Mouse (Mus musculus) neural tube, embryonic 11.5 days (tissue): Measurements from ENCODE around the gene Kcna4. TPM values are rescaled to one million over a fixed set of nuclear protein-coding genes. Genes with fewer than 3 reads are reported as not detected.

Source experiments
- ATAC-seq: fragments of 200-750 bp; cut with Nextera tagmentation; 2 replicates; pipeline ENCODE4 v1.8.0; 2017; ENCODE audit warnings: moderate number of reproducible peaks, mild to moderate bottlenecking, moderate TSS enrichment, moderate library complexity; ENCODE audit not compliant: insufficient read depth, low FRiP score, low TSS enrichment
- DNase-seq: peaks from one replicate; pipeline ENCODE4 v3.0.0-alpha.2; 2015; ENCODE audit warnings: low spot score
- H3K27ac ChIP-seq: fragments of 300-500 bp; sonication (generic); 2 replicates; pipeline ENCODE4 v1.5.1; 2014; ENCODE audit warnings: low read depth, mild to moderate bottlenecking, low read length
- H3K27me3 ChIP-seq: fragments of 300-500 bp; sonication (generic); 2 replicates; pipeline ENCODE4 v1.6.1; 2014; ENCODE audit warnings: mild to moderate bottlenecking, low read length, mixed read lengths; ENCODE audit not compliant: control insufficient read depth, insufficient read depth
- H3K36me3 ChIP-seq: fragments of 300-500 bp; sonication (generic); 2 replicates; pipeline ENCODE4 v1.6.1; 2014; ENCODE audit warnings: mild to moderate bottlenecking, low read length, moderate library complexity, mixed read lengths; ENCODE audit not compliant: control insufficient read depth, insufficient read depth
- H3K4me1 ChIP-seq: fragments of 300-500 bp; sonication (generic); 2 replicates; pipeline ENCODE4 v1.6.1; 2014; ENCODE audit warnings: low read length, mixed read lengths; ENCODE audit not compliant: control insufficient read depth, insufficient read depth
- H3K4me2 ChIP-seq: fragments of 300-500 bp; sonication (generic); 2 replicates; pipeline ENCODE4 v1.6.1; 2014; ENCODE audit warnings: low read depth, mild to moderate bottlenecking, moderate library complexity
- H3K4me3 ChIP-seq: fragments of 300-500 bp; sonication (generic); 2 replicates; pipeline ENCODE4 v1.5.1; 2014; ENCODE audit warnings: low read depth, low read length
- H3K9ac ChIP-seq: fragments of 300-500 bp; sonication (generic); 2 replicates; pipeline ENCODE4 v1.6.1; 2014; ENCODE audit warnings: mild to moderate bottlenecking, low read length
- H3K9me3 ChIP-seq: fragments of 300-500 bp; sonication (generic); 2 replicates; pipeline ENCODE4 v1.6.1; 2016; ENCODE audit warnings: low read length; ENCODE audit not compliant: control insufficient read depth
- WGBS: fragments of 180-500 bp; shearing (Covaris S2); extraction: QIAGEN DNeasy Blood & Tissue Kit; methylation state at CpG from one replicate; pipeline ENCODE4 v1.1.7; 2014; 5-methylcytosine and 5-hydroxymethylcytosine counted together
- polyA plus RNA-seq: library from polyadenylated mRNA; unstranded; fragments of >200 nt; fragmentation: Nextera tagmentation; extraction: Ambion mirVana; gene quantifications from 2 replicates; pipeline ENCODE4 v1.2.1, GENCODE M21; 2014

Gene Kcna4
- 0.07 and 0.28 TPM in 2 replicates for polyA plus RNA-seq

DNA sequence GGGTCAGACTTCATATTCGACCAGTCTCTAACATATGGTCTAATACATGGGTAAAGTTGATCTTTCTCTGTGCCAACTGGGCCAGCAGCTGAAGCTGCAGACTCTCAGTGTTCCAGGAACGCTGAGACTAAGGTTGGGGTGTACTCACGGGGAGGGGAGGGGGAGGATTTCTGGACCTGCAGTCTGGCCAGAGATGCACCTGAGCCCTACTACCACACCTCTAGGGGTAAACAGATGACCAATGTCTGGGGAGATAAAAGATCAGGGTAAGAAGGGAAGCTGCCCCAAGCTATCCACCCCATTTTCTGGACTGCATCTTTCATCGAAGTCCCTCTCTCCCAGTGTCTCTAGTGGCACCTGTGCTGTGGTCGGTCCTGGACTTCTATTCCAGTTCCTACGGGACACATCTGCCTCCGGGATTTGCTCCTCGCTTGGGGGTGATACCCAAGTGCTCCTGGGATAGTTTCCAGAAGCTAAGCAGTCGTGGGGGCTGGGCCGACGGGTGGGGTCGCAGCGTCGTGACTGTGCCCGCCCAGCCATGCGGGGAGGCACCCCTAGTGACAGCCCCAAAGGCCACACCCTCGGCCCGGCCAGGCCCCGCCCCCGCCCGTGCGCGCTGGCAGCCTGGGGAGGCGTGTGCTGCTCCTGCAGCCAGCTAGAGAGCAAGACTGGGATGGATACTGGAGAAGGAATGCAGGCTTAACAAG lies at the start of gene Kcna4:
TSS of gene Kcna4 (plus strand) at position 650 of the 707 bp plus-strand sequence.
- Histone ChIP-seq H3K9ac (peak within 1 kb of the TSS; percentile 18), H3K4me2 (peak within 1 kb of the TSS; percentile 98), H3K4me3 (peak within 1 kb of the TSS; percentile 40), H3K36me3 (no peaks in the 10 kb centered on the region), H3K27me3 (0 out of 2 replicates have a peak, but pooled peaks cover 3% of the 10 kb centered on the region), H3K4me1 (no peaks in the 10 kb centered on the region), H3K27ac (no peak within 1 kb of the TSS), H3K9me3 (no peaks in the 10 kb centered on the region)
- WGBS = 7% methylated on average over 24 of the region's 24 CpGs
- DNase-seq = peak; percentile 75
- peak; percentile 94 for ATAC-seq

- no peak overlapping the region for H3K27ac ChIP-seq
- no peaks in the 10 kb centered on the region for H3K27me3 ChIP-seq
- H3K4me1 ChIP-seq = no peaks in the 10 kb centered on the region
- no peak overlapping the region for H3K4me2 ChIP-seq
- no peaks in the 10 kb centered on the region for H3K36me3 ChIP-seq
- no peaks in the 10 kb centered on the region for H3K9me3 ChIP-seq
- no peak overlapping the region for H3K9ac ChIP-seq
- DNase-seq (no peak), ATAC-seq (no peak)
- 91% methylated on average over 3 of the region's 3 CpGs for WGBS
- H3K4me3 ChIP-seq = no peak overlapping the region
Measured at GRCm38 (mm10) chr2:107258091-107258490, 32.3 kb upstream of the Kcna4 start.

DNA sequence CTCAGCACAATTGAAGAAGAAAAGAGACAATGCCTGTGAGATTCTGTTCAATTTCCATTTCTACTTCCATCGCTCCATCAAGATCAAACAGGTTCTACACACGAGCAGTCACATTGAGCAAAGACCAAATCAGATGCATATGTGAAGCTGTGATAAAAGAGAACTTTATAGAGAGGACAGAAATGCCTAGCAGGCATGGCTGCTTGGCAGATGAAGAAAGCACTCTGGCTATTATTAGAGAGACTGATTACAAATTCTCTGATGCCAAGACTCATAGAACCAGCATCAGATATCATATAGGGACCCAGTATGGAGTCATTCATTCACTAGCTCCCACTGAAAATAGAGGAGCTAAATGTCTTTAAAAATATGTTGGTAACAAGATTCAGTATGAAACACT lies 24.2 kb upstream of the Kcna4 start:
- H3K9ac ChIP-seq = no peak overlapping the region
- H3K36me3 ChIP-seq = no peaks in the 10 kb centered on the region
- no peaks in the 10 kb centered on the region for H3K9me3 ChIP-seq
- 82% methylated on average over 2 of the region's 2 CpGs for WGBS
- H3K4me1 ChIP-seq = no peaks in the 10 kb centered on the region
- H3K4me2 ChIP-seq = no peak overlapping the region
- H3K4me3 ChIP-seq = no peak overlapping the region
- H3K27me3 ChIP-seq = no peaks in the 10 kb centered on the region
- no peak overlapping the region for H3K27ac ChIP-seq
- DNase-seq (no peak), ATAC-seq (no peak)

GRCm38 (mm10) chr2:107270050-107270449 lies 20.4 kb upstream of the Kcna4 start:
- DNase-seq (no peak), ATAC-seq (no peak)
- no peak overlapping the region for H3K4me2 ChIP-seq
- H3K9ac ChIP-seq = no peak overlapping the region
- no peak overlapping the region for H3K4me3 ChIP-seq
- no peaks in the 10 kb centered on the region for H3K36me3 ChIP-seq
- 86% methylated on average over 3 of the region's 3 CpGs for WGBS
- no peaks in the 10 kb centered on the region for H3K9me3 ChIP-seq
- no peaks in the 10 kb centered on the region for H3K4me1 ChIP-seq
- H3K27me3 ChIP-seq = no peaks in the 10 kb centered on the region
- no peak overlapping the region for H3K27ac ChIP-seq

- Histone ChIP-seq H3K9me3 (no peaks in the 10 kb centered on the region), H3K27ac (no peak overlapping the region), H3K9ac (peak overlapping the region; percentile 18), H3K36me3 (no peaks in the 10 kb centered on the region), H3K4me1 (no peaks in the 10 kb centered on the region), H3K4me2 (peak overlapping the region; percentile 98), H3K4me3 (peak overlapping the region; percentile 40), H3K27me3 (0 out of 2 replicates have a peak, but pooled peaks cover 3% of the 10 kb centered on the region)
- DNase-seq = no peak
- under 1% methylated on average over 12 of the region's 12 CpGs for WGBS
- ATAC-seq = peak; percentile 57
Measured at GRCm38 (mm10) chr2:107290697-107291019, 219 bp downstream of the Kcna4 start.

GRCm38 (mm10) chr2:107291142-107291541 lies 703 bp downstream of the Kcna4 start:
- peak; percentile 16 for DNase-seq
- 3% methylated on average over 16 of the region's 16 CpGs for WGBS
- no peaks in the 10 kb centered on the region for H3K4me1 ChIP-seq
- H3K36me3 ChIP-seq = no peaks in the 10 kb centered on the region
- H3K27ac ChIP-seq = no peak overlapping the region
- 0 out of 2 replicates have a peak, but pooled peaks cover 3% of the 10 kb centered on the region for H3K27me3 ChIP-seq
- H3K4me3 ChIP-seq = peak overlapping the region; percentile 40
- H3K4me2 ChIP-seq = peak overlapping the region; percentile 98
- H3K9ac ChIP-seq = no peak overlapping the region
- ATAC-seq = peak; percentile 39; the same call in 1 of the 2 replicates
- H3K9me3 ChIP-seq = no peaks in the 10 kb centered on the region

GRCm38 (mm10) chr2:107294521-107294920 lies 4.1 kb downstream of the Kcna4 start:
- 92% methylated on average over 7 of the region's 7 CpGs for WGBS
- no peak for DNase-seq
- no peak overlapping the region for H3K4me3 ChIP-seq
- no peak for ATAC-seq
- no peaks in the 10 kb centered on the region for H3K9me3 ChIP-seq
- H3K4me1 ChIP-seq = no peaks in the 10 kb centered on the region
- no peak overlapping the region for H3K4me2 ChIP-seq
- no peak overlapping the region for H3K27ac ChIP-seq
- 0 out of 2 replicates have a peak, but pooled peaks cover 3% of the 10 kb centered on the region for H3K27me3 ChIP-seq
- no peaks in the 10 kb centered on the region for H3K36me3 ChIP-seq
- H3K9ac ChIP-seq = no peak overlapping the region

DNA sequence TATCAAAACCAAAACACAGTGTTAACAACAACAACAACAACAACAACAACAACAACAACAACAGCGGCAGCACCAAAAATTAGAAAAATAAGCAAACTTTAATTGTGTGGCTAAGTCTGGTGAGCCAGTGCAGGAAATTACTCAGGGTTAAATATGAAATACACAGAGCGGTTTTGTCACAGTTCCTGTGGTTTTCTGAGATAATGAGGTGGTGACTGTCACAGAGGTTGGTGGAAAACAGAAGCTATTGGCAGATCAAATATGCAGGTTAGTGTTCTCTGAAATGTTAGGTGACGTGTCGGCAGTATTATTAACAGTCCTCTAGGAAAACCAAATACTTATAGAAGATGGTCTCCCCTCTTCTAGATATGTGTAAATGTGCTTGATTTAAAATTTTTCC lies 11.4 kb downstream of the Kcna4 start:
- 93% methylated on average over 4 of the region's 4 CpGs for WGBS
- H3K4me3 ChIP-seq = no peak overlapping the region
- H3K36me3 ChIP-seq = no peaks in the 10 kb centered on the region
- DNase-seq (no peak), ATAC-seq (no peak)
- H3K9me3 ChIP-seq = no peaks in the 10 kb centered on the region
- no peaks in the 10 kb centered on the region for H3K27me3 ChIP-seq
- no peak overlapping the region for H3K4me2 ChIP-seq
- H3K4me1 ChIP-seq = no peaks in the 10 kb centered on the region
- no peak overlapping the region for H3K9ac ChIP-seq
- no peak overlapping the region for H3K27ac ChIP-seq

DNA sequence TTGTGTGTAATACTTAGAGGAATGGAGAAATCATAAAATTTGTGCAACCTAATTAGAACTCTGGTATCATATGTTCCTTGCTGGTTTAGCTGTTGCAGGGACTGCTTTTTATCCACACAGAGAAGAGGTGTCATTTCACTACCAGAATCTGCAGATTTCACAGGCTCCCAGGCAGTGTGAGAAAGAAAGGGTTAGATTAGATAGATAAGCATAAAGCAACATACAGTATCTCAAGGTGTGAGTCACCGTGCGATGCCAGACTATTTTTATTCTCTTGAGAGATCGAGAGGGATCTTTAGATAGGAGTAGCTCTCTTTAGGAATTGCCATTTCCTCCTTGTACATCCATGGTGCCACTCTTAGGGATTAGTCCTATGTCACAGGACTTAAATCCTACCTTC lies 14.3 kb downstream of the Kcna4 start:
- WGBS = 97% methylated on average over 3 of the region's 3 CpGs
- ATAC-seq = no peak

More for the DNA sequence above, 14.3 kb downstream of the Kcna4 start:
- Histone ChIP-seq H3K27me3 (no peaks in the 10 kb centered on the region), H3K9ac (no peak overlapping the region), H3K27ac (no peak overlapping the region), H3K4me3 (no peak overlapping the region), H3K9me3 (no peaks in the 10 kb centered on the region), H3K36me3 (no peaks in the 10 kb centered on the region), H3K4me1 (no peaks in the 10 kb centered on the region), H3K4me2 (no peak overlapping the region)
- no peak for DNase-seq
